In genomic region chr19:4093772-4094171, GRCm38 (mm10) we compare ENCODE assay signal across 44 mouse cellular contexts. TPM values are rescaled to one million over a fixed set of nuclear protein-coding genes. Genes with fewer than 3 reads are reported as not detected.
DNase-seq lines count a peak whose midpoint lies in the region; ATAC-seq and TF ChIP-seq lines count a peak whose summit lies in the region.
"Had no signal": no experiment of that assay in that cellular context is flagged by ENCODE, and none has a peak within 500 bp of the region (broad histone marks: within the 10 kb centered on the region; RNA-seq: fewer than 3 reads in every experiment).

No protein-coding gene starts in this region.

- ATAC-seq in lung, postnatal 0 days: no peak
- peak; percentile 59 for ATAC-seq in CD4-positive, CD25-positive, alpha-beta regulatory T cell, adult 4 months
- ATAC-seq in midbrain, embryonic 13.5 days: no peak
- ATAC-seq: forebrain, embryonic 16.5 days; intestine, embryonic 16.5 days had no signal

- no peak overlapping the region for H3K4me3 ChIP-seq in lung, postnatal 0 days (ENCODE audit: low read depth, low read length)
- no peak overlapping the region for H3K4me3 ChIP-seq in midbrain, embryonic 13.5 days (replicated peaks)
- H3K4me3 ChIP-seq: erythroblast, embryonic 14.5 days; heart, embryonic 10.5 days; hindbrain, embryonic 10.5 days; hindbrain, embryonic 15.5 days; liver, embryonic 13.5 days; neural tube, embryonic 12.5 days had no signal

- TF ChIP-seq CTCF in lung, postnatal 0 days (IDR thresholded peaks at IDR 0.05): no peak

- no peak for TF ChIP-seq EP300 in lung, postnatal 0 days (IDR thresholded peaks at IDR 0.05)

- peak; percentile 49 for DNase-seq in lung, postnatal 0 days (ENCODE audit: low spot score)
- DNase-seq in lung, postnatal 36 days: no peak
- DNase-seq in brain, adult 2 months (ENCODE audit: low read depth, low spot score): peak; percentile 45
- peak; percentile 42 to 48 for DNase-seq in natural killer cell, adult 2 months (ENCODE audit: low spot score in 2 of 2)
- DNase-seq in heart, postnatal 10 days: no peak
- DNase-seq: adrenal gland, postnatal 25 days; cerebellum, adult 18-20 months; cerebellum, postnatal 10 days; gastrocnemius, postnatal 10 days; kidney, adult 8-10 months; kidney, postnatal 4 days; left cerebral cortex, postnatal 4 days; liver, embryonic 13.5 days; lung, adult 18-20 months; lung, postnatal 10 days; right cerebral cortex, adult 18-20 months; spleen, adult 18-20 months; thymus, adult 18-20 months; thymus, postnatal 4 days had no signal

- no peaks in the 10 kb centered on the region for H3K36me3 ChIP-seq in lung, postnatal 0 days (ENCODE audit: insufficient read depth, low read length)
- no peaks in the 10 kb centered on the region for H3K36me3 ChIP-seq in midbrain, embryonic 13.5 days
- H3K36me3 ChIP-seq: hindbrain, embryonic 10.5 days; hindbrain, embryonic 15.5 days; neural tube, embryonic 12.5 days had no signal

- no peaks in the 10 kb centered on the region for H3K27me3 ChIP-seq in lung, postnatal 0 days (replicated peaks; ENCODE audit: insufficient read depth, low read length)
- H3K27me3 ChIP-seq in midbrain, embryonic 13.5 days: peaks cover 3% of the 10 kb centered on the region; the same call in 1 of the 2 replicates
- H3K27me3 ChIP-seq: hindbrain, embryonic 15.5 days; neural tube, embryonic 12.5 days had no signal

- 41% methylated on average over 7 of the region's 7 CpGs for WGBS in lung, postnatal 0 days
- 77% methylated on average over 7 of the region's 7 CpGs for WGBS in midbrain, embryonic 13.5 days

- no peaks in the 10 kb centered on the region for H3K9me3 ChIP-seq in lung, postnatal 0 days (ENCODE audit: low read length)
- no peaks in the 10 kb centered on the region for H3K9me3 ChIP-seq in midbrain, embryonic 13.5 days
- H3K9me3 ChIP-seq: G1E; heart, embryonic 10.5 days; hindbrain, embryonic 10.5 days; hindbrain, embryonic 15.5 days; liver, embryonic 13.5 days; neural tube, embryonic 12.5 days had no signal

- intact Hi-C loops in heart, postnatal 10 days (cut with DNase I): no loop called here

- H3K9ac ChIP-seq in lung, postnatal 0 days (replicated peaks; ENCODE audit: low read depth): no peak overlapping the region
- H3K9ac ChIP-seq in midbrain, embryonic 13.5 days (replicated peaks): no peak overlapping the region
- H3K9ac ChIP-seq: hindbrain, embryonic 15.5 days; liver, embryonic 13.5 days; neural tube, embryonic 12.5 days had no signal

- peak overlapping the region; percentile 38; the same call in 1 of the 2 replicates for H3K27ac ChIP-seq in lung, postnatal 0 days (ENCODE audit: low read length)
- H3K27ac ChIP-seq in midbrain, embryonic 13.5 days: no peak overlapping the region
- H3K27ac ChIP-seq: heart, embryonic 10.5 days; hindbrain, embryonic 10.5 days; hindbrain, embryonic 15.5 days; kidney, postnatal 0 days; liver, embryonic 13.5 days; neural tube, embryonic 12.5 days; stomach, postnatal 0 days had no signal

- no peak overlapping the region for H3K4me2 ChIP-seq in lung, postnatal 0 days (replicated peaks; ENCODE audit: low read depth, low read length)
- no peak overlapping the region for H3K4me2 ChIP-seq in midbrain, embryonic 13.5 days (replicated peaks)
- H3K4me2 ChIP-seq: hindbrain, embryonic 15.5 days; liver, embryonic 13.5 days; midbrain, embryonic 11.5 days; neural tube, embryonic 12.5 days had no signal

- H3K4me1 ChIP-seq in lung, postnatal 0 days (ENCODE audit: insufficient read depth, low read depth, low read length): peaks cover 7% of the 10 kb centered on the region; the same call in 1 of the 2 replicates
- H3K4me1 ChIP-seq in midbrain, embryonic 13.5 days (replicated peaks): peaks cover 22% of the 10 kb centered on the region

RNA-seq across cellular contexts. Expression of gene Cdk2ap2, which starts 3.2 kb away (rescaled TPM):
- polyA plus RNA-seq in lung, postnatal 0 days (2015; fragmentation: Nextera tagmentation; extraction: Ambion mirVana): 154 and 164 TPM in 2 replicates
- polyA plus RNA-seq in CD4-positive, CD25-positive, alpha-beta regulatory T cell, adult 4 months (2017; shearing (Covaris generic)): 100 to 1,000 TPM; 328 to 403 TPM
- 78.7 and 82.1 TPM in 2 replicates for polyA plus RNA-seq in midbrain, embryonic 13.5 days (2015; fragmentation: Nextera tagmentation; extraction: Ambion mirVana)
- 10 to 100 TPM; 21.9 to 26.3 TPM for total RNA-seq in heart, postnatal 10 days (2021)

RNA-seq across cellular contexts. Expression of gene Pitpnm1, which starts 6.0 kb away (rescaled TPM):
- polyA plus RNA-seq in lung, postnatal 0 days (2015; fragmentation: Nextera tagmentation; extraction: Ambion mirVana): 17.0 and 18.9 TPM in 2 replicates
- polyA plus RNA-seq in CD4-positive, CD25-positive, alpha-beta regulatory T cell, adult 4 months (2017; shearing (Covaris generic)): 100 to 1,000 TPM in 1 of 2 experiments, 10 to 100 TPM in 1; 98.7 to 113 TPM
- polyA plus RNA-seq in midbrain, embryonic 13.5 days (2015; fragmentation: Nextera tagmentation; extraction: Ambion mirVana): 45.0 and 45.9 TPM in 2 replicates
- total RNA-seq in heart, postnatal 10 days (2021): 10 to 100 TPM; 30.8 to 32.8 TPM

RNA-seq across cellular contexts. Expression of gene Cabp2, which starts 12.4 kb away (rescaled TPM):
- polyA plus RNA-seq in lung, postnatal 0 days (2015; fragmentation: Nextera tagmentation; extraction: Ambion mirVana): not detected in 2 replicates
- polyA plus RNA-seq in CD4-positive, CD25-positive, alpha-beta regulatory T cell, adult 4 months (2017; shearing (Covaris generic)): not detected
- polyA plus RNA-seq in midbrain, embryonic 13.5 days (2015; fragmentation: Nextera tagmentation; extraction: Ambion mirVana): not detected in 2 replicates
- total RNA-seq in heart, postnatal 10 days (2021): not detected
- total RNA-seq: adrenal gland, adult 18-20 months; adrenal gland, postnatal 25 days; G1E; gastrocnemius, postnatal 10 days; granulocyte monocyte progenitor cell, adult 5-6 weeks; layer of hippocampus, adult 8-10 months; layer of hippocampus, postnatal 25 days; left cerebral cortex, postnatal 4 days; megakaryocyte, adult 5-6 weeks; monocyte, adult 5-6 weeks had no signal
- polyA plus RNA-seq: brain, embryonic 14.5 days; cortical plate, adult 2 months; embryonic facial prominence, embryonic 14.5 days; erythroblast, embryonic 14.5 days; forebrain, embryonic 11.5 days; forebrain, embryonic 16.5 days; G1E; heart, embryonic 10.5 days; heart, postnatal 0 days; hindbrain, embryonic 10.5 days; hindbrain, embryonic 15.5 days; limb, embryonic 14.5 days; midbrain, embryonic 11.5 days; neural tube, embryonic 12.5 days; stomach, postnatal 0 days had no signal

RNA-seq across cellular contexts. Expression of gene Aip, which starts 31.9 kb away (rescaled TPM):
- polyA plus RNA-seq in lung, postnatal 0 days (2015; fragmentation: Nextera tagmentation; extraction: Ambion mirVana): 78.5 and 82.1 TPM in 2 replicates
- 100 to 1,000 TPM; 179 to 208 TPM for polyA plus RNA-seq in CD4-positive, CD25-positive, alpha-beta regulatory T cell, adult 4 months (2017; shearing (Covaris generic))
- 79.8 and 80.9 TPM in 2 replicates for polyA plus RNA-seq in midbrain, embryonic 13.5 days (2015; fragmentation: Nextera tagmentation; extraction: Ambion mirVana)
- total RNA-seq in heart, postnatal 10 days (2021): 10 to 100 TPM; 47.7 to 62.6 TPM

RNA-seq across cellular contexts. Expression of gene Gstp3, which starts 34.4 kb away (rescaled TPM):
- polyA plus RNA-seq in lung, postnatal 0 days (2015; fragmentation: Nextera tagmentation; extraction: Ambion mirVana): 6.5 and 6.9 TPM in 2 replicates
- polyA plus RNA-seq in CD4-positive, CD25-positive, alpha-beta regulatory T cell, adult 4 months (2017; shearing (Covaris generic)): 100 to 1,000 TPM; 158 to 206 TPM
- not detected in 2 replicates for polyA plus RNA-seq in midbrain, embryonic 13.5 days (2015; fragmentation: Nextera tagmentation; extraction: Ambion mirVana)
- total RNA-seq in heart, postnatal 10 days (2021): not detected
- total RNA-seq: granulocyte monocyte progenitor cell, adult 5-6 weeks; layer of hippocampus, adult 8-10 months; layer of hippocampus, postnatal 25 days; left cerebral cortex, postnatal 4 days had no signal
- polyA plus RNA-seq: brain, embryonic 14.5 days; cortical plate, adult 2 months; forebrain, embryonic 11.5 days; forebrain, embryonic 16.5 days; heart, embryonic 10.5 days; heart, postnatal 0 days; hindbrain, embryonic 10.5 days; hindbrain, embryonic 15.5 days; kidney, postnatal 0 days; midbrain, embryonic 11.5 days; neural tube, embryonic 12.5 days had no signal

Comparison
In these comparisons a context has a peak if more than half of its experiments do, and no peak if none do; other contexts are left out.
1. DNase-seq: peak in lung, postnatal 0 days (single experiment), brain, adult 2 months (single experiment) and natural killer cell, adult 2 months (2 of 2); none in lung, postnatal 36 days (single experiment) and heart, postnatal 10 days (0 of 2).